Mouse (Mus musculus) heart, embryonic 15.5 days (tissue): ENCODE measurements around the gene Slc43a2. TPM values are rescaled to one million over a fixed set of nuclear protein-coding genes. Genes with fewer than 3 reads are reported as not detected.

Experiments used
- ATAC-seq: fragments of 200-750 bp; cut with Nextera tagmentation; replicated peaks from 2 replicates; pipeline ENCODE4 v1.8.0; 2017; ENCODE audit warnings: low read depth, moderate TSS enrichment; ENCODE audit not compliant: insufficient number of reproducible peaks, insufficient read depth, low FRiP score
- H3K27ac ChIP-seq: fragments of 300-500 bp; sonication (generic); 2 replicates; pipeline ENCODE4 v1.5.1; 2015; ENCODE audit warnings: mild to moderate bottlenecking, inconsistent platforms
- H3K27me3 ChIP-seq: fragments of 300-500 bp; sonication (generic); 2 replicates; pipeline ENCODE4 v1.6.1; 2015; ENCODE audit warnings: inconsistent platforms
- H3K36me3 ChIP-seq: fragments of 300-500 bp; sonication (generic); 2 replicates; pipeline ENCODE4 v1.6.1; 2015; ENCODE audit warnings: mild to moderate bottlenecking, inconsistent platforms
- H3K4me1 ChIP-seq: fragments of 300-500 bp; sonication (generic); replicated peaks from 2 replicates; pipeline ENCODE4 v1.6.1; 2015; ENCODE audit warnings: inconsistent platforms
- H3K4me2 ChIP-seq: fragments of 300-500 bp; sonication (generic); 2 replicates; pipeline ENCODE4 v1.6.1; 2015; ENCODE audit warnings: inconsistent platforms, mild to moderate bottlenecking, moderate library complexity
- H3K4me3 ChIP-seq: fragments of 300-500 bp; sonication (generic); 2 replicates; pipeline ENCODE4 v1.5.1; 2015; ENCODE audit warnings: mild to moderate bottlenecking, inconsistent platforms
- H3K9ac ChIP-seq: fragments of 300-500 bp; sonication (generic); 2 replicates; pipeline ENCODE4 v1.6.1; 2015; ENCODE audit warnings: mild to moderate bottlenecking, inconsistent platforms
- H3K9me3 ChIP-seq: fragments of 300-500 bp; sonication (generic); replicated peaks from 2 replicates; pipeline ENCODE4 v1.6.1; 2016; ENCODE audit warnings: inconsistent platforms
- WGBS: fragments of 180-500 bp; shearing (Covaris S2); methylation state at CpG from one replicate; pipeline ENCODE4 v1.1.7; 2015; ENCODE audit warnings: mixed read lengths; 5-methylcytosine and 5-hydroxymethylcytosine counted together
- polyA plus RNA-seq: library from polyadenylated mRNA; unstranded; fragments of >200 nt; fragmentation: Nextera tagmentation; extraction: Ambion mirVana; gene quantifications from 2 replicates; pipeline ENCODE4 v1.2.1, GENCODE M21; 2015

The Slc43a2 gene
- polyA plus RNA-seq, 1 experiment from 2014 or later = 2.6 TPM

DNA sequence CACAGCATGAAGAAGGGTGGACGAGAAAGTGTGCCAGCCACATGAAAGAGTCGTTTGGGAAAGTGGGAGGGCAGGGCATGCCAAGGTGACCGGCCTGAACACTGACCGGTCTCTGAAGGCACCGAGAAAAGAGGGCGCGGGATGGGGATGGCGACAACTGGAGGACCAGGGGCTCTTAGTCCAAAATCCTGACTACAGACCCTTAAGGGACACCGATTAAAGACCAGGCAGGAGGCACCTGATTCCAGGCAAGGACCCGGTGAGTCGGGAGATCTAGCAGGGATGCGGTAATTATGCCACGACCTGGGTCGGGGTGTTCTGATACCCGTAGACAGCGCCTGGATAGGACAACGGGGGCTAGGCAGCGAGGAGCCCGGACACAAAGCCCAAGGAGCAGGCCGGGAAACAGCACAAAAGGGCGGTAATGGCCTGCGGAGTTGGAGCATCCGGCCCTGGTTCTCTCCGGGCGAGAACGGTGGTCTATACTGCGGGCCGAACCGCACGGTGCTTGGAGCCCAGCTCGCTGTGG is 585 bp upstream of the Slc43a2 start:
- Histone ChIP-seq H3K9ac (peak overlapping the region; percentile 58), H3K4me3 (peak overlapping the region; percentile 59), H3K27ac (peak overlapping the region; percentile 73), H3K27me3 (no peaks in the 10 kb centered on the region), H3K4me2 (peak overlapping the region; percentile 93), H3K9me3 (no peaks in the 10 kb centered on the region), H3K36me3 (no peaks in the 10 kb centered on the region), H3K4me1 (peaks cover 16% of the 10 kb centered on the region)
- 0% methylated on average over 30 of the region's 31 CpGs for WGBS
- ATAC-seq = peak; percentile 19

GRCm38 (mm10) chr11:75532340-75533277 is 1.1 kb downstream of the Slc43a2 start:
- Histone ChIP-seq H3K9ac (peak overlapping the region; percentile 58), H3K27ac (peak overlapping the region; percentile 34; the same call in 1 of the 2 replicates), H3K27me3 (no peaks in the 10 kb centered on the region), H3K4me1 (peaks cover 19% of the 10 kb centered on the region), H3K36me3 (no peaks in the 10 kb centered on the region), H3K4me2 (peak overlapping the region; percentile 93), H3K4me3 (peak overlapping the region; percentile 59), H3K9me3 (no peaks in the 10 kb centered on the region)
- WGBS = 14% methylated on average over 38 of the region's 38 CpGs
- ATAC-seq = no peak

DNA sequence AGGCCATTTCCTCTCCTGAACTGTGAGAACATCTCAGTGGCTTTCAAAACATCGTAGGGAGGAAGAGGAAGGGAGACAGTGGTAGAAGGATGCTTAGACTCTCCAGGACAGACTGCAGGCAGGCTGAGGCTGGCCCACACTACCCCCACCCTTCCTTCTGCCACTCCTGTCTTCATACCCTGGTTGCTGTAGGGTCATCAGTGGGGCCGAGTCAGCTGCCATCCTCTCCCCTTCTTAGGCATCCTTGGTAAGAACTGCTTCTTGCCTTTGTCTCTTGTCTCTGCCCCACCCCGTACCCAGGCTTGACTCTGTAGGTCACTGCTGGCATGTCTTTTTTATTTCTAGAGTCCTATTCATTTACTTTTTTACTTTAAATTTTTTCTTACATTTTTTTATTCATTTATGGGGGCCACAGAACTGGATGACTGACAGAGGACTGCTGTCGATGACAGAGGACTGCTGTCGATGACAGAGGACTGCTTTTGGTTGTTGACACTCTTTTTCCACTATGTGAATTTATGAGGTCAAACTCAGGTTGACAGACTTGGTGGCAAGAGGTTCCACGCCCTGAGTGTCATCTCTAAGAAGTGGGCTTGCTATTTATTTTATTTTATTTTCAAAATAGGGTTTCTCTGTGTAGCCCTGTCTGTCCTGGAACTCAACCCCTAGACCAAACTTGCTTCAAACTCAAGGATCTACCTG is 2.0 kb downstream of the Slc43a2 start:
- H3K4me3 ChIP-seq = peak overlapping the region; percentile 59; the same call in 1 of the 2 replicates
- peaks cover 27% of the 10 kb centered on the region for H3K4me1 ChIP-seq
- ATAC-seq = no peak
- no peaks in the 10 kb centered on the region for H3K9me3 ChIP-seq
- H3K9ac ChIP-seq = no peak overlapping the region
- H3K27ac ChIP-seq = peak overlapping the region; percentile 34; the same call in 1 of the 2 replicates
- H3K36me3 ChIP-seq = no peaks in the 10 kb centered on the region
- no peaks in the 10 kb centered on the region for H3K27me3 ChIP-seq
- H3K4me2 ChIP-seq = peak overlapping the region; percentile 93
- WGBS = 74% methylated on average over 6 of the region's 6 CpGs

GRCm38 (mm10) chr11:75534286-75535033 is 3.0 kb downstream of the Slc43a2 start:
- no peak overlapping the region for H3K9ac ChIP-seq
- WGBS = 43% methylated on average over 4 of the region's 4 CpGs
- peak overlapping the region; percentile 1; the same call in 1 of the 2 replicates for H3K4me2 ChIP-seq
- H3K27ac ChIP-seq = peak overlapping the region; percentile 41; the same call in 1 of the 2 replicates
- peaks cover 33% of the 10 kb centered on the region for H3K4me1 ChIP-seq
- H3K36me3 ChIP-seq = no peaks in the 10 kb centered on the region
- no peak overlapping the region for H3K4me3 ChIP-seq
- no peaks in the 10 kb centered on the region for H3K9me3 ChIP-seq
- no peaks in the 10 kb centered on the region for H3K27me3 ChIP-seq
- no peak for ATAC-seq

GRCm38 (mm10) chr11:75535106-75535795 is 3.8 kb downstream of the Slc43a2 start:
- no peak overlapping the region for H3K9ac ChIP-seq
- H3K4me1 ChIP-seq = peaks cover 33% of the 10 kb centered on the region
- no peaks in the 10 kb centered on the region for H3K9me3 ChIP-seq
- WGBS = 32% methylated on average over 13 of the region's 13 CpGs
- H3K4me3 ChIP-seq = no peak overlapping the region
- H3K27me3 ChIP-seq = no peaks in the 10 kb centered on the region
- no peak for ATAC-seq
- H3K4me2 ChIP-seq = peak overlapping the region; percentile 11; the same call in 1 of the 2 replicates
- no peaks in the 10 kb centered on the region for H3K36me3 ChIP-seq
- H3K27ac ChIP-seq = peak overlapping the region; percentile 20; the same call in 1 of the 2 replicates

GRCm38 (mm10) chr11:75536255-75537024 is 4.9 kb downstream of the Slc43a2 start:
- no peak overlapping the region for H3K27ac ChIP-seq
- 87% methylated on average over 12 of the region's 12 CpGs for WGBS
- peaks cover 41% of the 10 kb centered on the region for H3K4me1 ChIP-seq

GRCm38 (mm10) chr11:75537025-75537414 is 5.5 kb downstream of the Slc43a2 start:
- no peak for ATAC-seq

More at GRCm38 (mm10) chr11:75536255-75537024, 4.9 kb downstream of the Slc43a2 start:
- Histone ChIP-seq H3K27me3 (no peaks in the 10 kb centered on the region), H3K4me2 (no peak overlapping the region), H3K36me3 (no peaks in the 10 kb centered on the region), H3K4me3 (no peak overlapping the region), H3K9me3 (no peaks in the 10 kb centered on the region), H3K9ac (no peak overlapping the region)
- ATAC-seq = no peak

GRCm38 (mm10) chr11:75537491-75538183 is 6.1 kb downstream of the Slc43a2 start:
- ATAC-seq = 0 out of 2 replicates have a peak, but pooled peaks have one; percentile 41
- Histone ChIP-seq H3K9me3 (no peaks in the 10 kb centered on the region), H3K4me3 (no peak overlapping the region), H3K4me2 (no peak overlapping the region), H3K9ac (no peak overlapping the region), H3K4me1 (peaks cover 34% of the 10 kb centered on the region), H3K36me3 (no peaks in the 10 kb centered on the region), H3K27ac (peak overlapping the region; percentile 18; the same call in 1 of the 2 replicates), H3K27me3 (no peaks in the 10 kb centered on the region)
- 56% methylated on average over 11 of the region's 11 CpGs for WGBS

More at GRCm38 (mm10) chr11:75537025-75537414, 5.5 kb downstream of the Slc43a2 start:
- Histone ChIP-seq H3K9me3 (no peaks in the 10 kb centered on the region), H3K4me1 (peaks cover 40% of the 10 kb centered on the region), H3K27me3 (no peaks in the 10 kb centered on the region), H3K27ac (no peak overlapping the region), H3K4me3 (no peak overlapping the region), H3K9ac (no peak overlapping the region), H3K4me2 (no peak overlapping the region), H3K36me3 (no peaks in the 10 kb centered on the region)
- 81% methylated on average over 8 of the region's 8 CpGs for WGBS

- no peak overlapping the region for H3K4me3 ChIP-seq
- no peaks in the 10 kb centered on the region for H3K9me3 ChIP-seq
- no peak for ATAC-seq
- no peak overlapping the region for H3K9ac ChIP-seq
- H3K4me2 ChIP-seq = no peak overlapping the region
- H3K27ac ChIP-seq = peak overlapping the region; percentile 18
- no peaks in the 10 kb centered on the region for H3K36me3 ChIP-seq
- H3K27me3 ChIP-seq = no peaks in the 10 kb centered on the region
- WGBS = 61% methylated on average over 9 of the region's 9 CpGs
- peaks cover 34% of the 10 kb centered on the region for H3K4me1 ChIP-seq
These were observed 6.9 kb downstream of the Slc43a2 start for GRCm38 (mm10) chr11:75538184-75538969.
